Mouse (Mus musculus): ENCODE measurements at regions not wholly inside any gene's neighbourhood (a gene's known extent, or its start where the extent isn't known, plus 50 kb on each side); places are given as distances from the start of the nearest gene placed in this dataset.
A peak's percentile ranks its signal among the peaks of the same experiment; 100 is the strongest.

DNA sequence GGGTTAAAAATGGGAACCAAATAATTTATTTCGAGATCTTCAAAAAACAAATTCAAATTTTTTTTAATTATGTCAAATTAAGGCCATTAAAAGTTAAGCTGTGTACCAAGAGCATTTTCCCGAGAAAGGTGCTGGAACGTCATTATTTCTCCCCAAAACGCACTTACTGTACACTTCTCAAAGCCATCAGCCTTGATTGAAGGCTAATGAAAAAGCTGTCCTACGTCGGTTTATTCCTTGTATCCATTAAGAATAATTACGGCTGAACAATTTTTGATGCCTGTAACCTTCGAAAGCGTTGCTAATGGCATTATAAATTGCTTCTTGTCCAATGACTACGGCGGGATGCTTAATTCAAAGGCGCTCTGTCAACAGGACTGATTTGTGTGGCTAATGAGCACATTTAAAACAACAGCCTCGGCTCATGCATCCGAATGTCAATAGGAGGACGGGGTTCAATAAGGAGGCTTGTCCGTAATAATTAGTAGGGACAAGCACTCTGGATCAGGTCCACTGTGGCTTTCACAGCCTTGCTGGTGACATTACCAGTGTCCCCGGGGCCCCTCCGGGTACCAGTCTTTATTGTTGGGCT is 145.3 kb downstream of the 3100002H09Rik start:
- Histone ChIP-seq H3K9me3 (ENCODE audit: control insufficient read depth, low read length) (no peaks in the 10 kb centered on the region), H3K4me1 (ENCODE audit: control insufficient read depth, insufficient read depth, low read length) (0 out of 2 replicates have a peak, but pooled peaks cover 3% of the 10 kb centered on the region), H3K9ac (replicated peaks; ENCODE audit: low read depth, low read length) (no peak overlapping the region), H3K4me3 (ENCODE audit: low read depth, low read length) (no peak overlapping the region), H3K4me2 (ENCODE audit: low read depth, low read length) (no peak overlapping the region), H3K36me3 (ENCODE audit: control insufficient read depth, insufficient read depth, low read length) (no peaks in the 10 kb centered on the region), H3K27ac (ENCODE audit: low read depth, low read length) (no peak overlapping the region), H3K27me3 (ENCODE audit: control insufficient read depth, insufficient read depth, low read length) (peaks cover 39% of the 10 kb centered on the region)
- ATAC-seq (ENCODE audit: low read depth), result no peak
- WGBS, result 33% methylated on average over 18 of the region's 18 CpGs

DNA sequence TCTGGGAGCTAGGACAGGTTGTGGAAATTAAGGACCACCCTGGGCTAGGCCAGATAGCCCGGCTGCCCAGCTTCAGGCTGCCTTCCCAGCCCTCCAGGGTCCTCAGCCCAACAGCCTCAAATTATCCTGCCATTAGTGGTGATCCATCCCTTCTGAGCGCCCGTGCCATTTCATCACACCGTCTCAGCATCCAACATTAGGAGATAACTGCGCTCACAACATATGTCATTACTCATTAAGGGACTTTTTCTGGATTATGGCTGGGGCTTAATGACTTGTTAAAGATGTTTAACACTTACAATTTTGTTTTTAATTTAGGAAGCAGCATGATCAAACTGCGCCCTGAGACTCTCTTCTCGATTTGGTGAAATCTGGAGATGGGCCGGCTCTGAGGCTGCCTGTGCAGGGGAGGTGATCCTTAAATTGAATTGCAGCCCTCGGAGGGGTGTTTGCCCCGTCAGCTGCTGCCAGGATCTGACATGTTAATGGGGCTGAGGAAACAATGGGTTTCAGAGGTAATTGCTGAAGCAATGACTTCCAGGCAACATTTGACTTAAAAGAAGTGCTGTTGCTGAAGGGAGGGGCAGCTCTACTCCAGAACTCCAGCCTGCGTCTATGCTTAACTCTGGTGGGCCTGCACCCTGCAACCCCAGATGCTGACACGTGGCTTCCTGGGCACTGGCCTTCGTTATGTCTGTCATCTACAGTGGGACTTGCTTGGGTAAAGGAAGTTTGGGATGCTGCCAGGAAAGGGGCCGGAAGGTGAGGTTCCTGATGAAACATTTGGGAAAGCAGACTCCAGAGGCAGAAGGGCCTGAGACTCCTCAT is 154.9 kb downstream of the 3100002H09Rik start:
- H3K36me3 ChIP-seq (ENCODE audit: control insufficient read depth, insufficient read depth, low read length), result no peaks in the 10 kb centered on the region
- H3K27me3 ChIP-seq (ENCODE audit: control insufficient read depth, insufficient read depth, low read length), result peaks cover 9% of the 10 kb centered on the region
- no peak overlapping the region for H3K4me2 ChIP-seq (ENCODE audit: low read depth, low read length)
- H3K9me3 ChIP-seq (ENCODE audit: control insufficient read depth, low read length), result no peaks in the 10 kb centered on the region
- H3K4me1 ChIP-seq (ENCODE audit: control insufficient read depth, insufficient read depth, low read length), result peaks cover 14% of the 10 kb centered on the region
- 12% methylated on average over 14 of the region's 14 CpGs for WGBS
- no peak overlapping the region for H3K27ac ChIP-seq (ENCODE audit: low read depth, low read length)
- peak; percentile 82 for ATAC-seq (ENCODE audit: low read depth)
- H3K4me3 ChIP-seq (ENCODE audit: low read depth, low read length), result no peak overlapping the region
- H3K9ac ChIP-seq (replicated peaks; ENCODE audit: low read depth, low read length), result no peak overlapping the region

DNA sequence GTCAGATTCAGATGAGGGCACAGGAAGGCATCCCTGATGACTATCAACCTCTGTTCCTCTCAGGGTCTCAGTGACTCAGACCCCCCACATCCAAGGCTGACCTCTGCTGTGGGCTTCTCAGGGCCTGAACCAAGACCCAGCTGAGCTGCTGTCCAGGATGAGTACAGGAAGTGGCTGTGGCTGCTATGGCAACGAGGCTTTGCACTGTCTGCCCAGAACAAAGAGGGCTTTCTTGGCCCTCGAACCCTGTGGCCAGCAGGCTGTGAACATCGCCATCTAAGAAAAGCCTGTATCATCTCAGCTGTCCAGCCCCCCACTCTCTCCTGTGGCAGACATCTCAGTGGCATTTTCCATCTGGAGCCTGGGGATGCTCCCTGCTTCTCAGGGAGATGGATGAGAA is 159.5 kb downstream of the 3100002H09Rik start:
- ATAC-seq (ENCODE audit: low read depth), result peak; percentile 24; the same call in 1 of the 2 replicates
- H3K9me3 ChIP-seq (ENCODE audit: control insufficient read depth, low read length), result no peaks in the 10 kb centered on the region
- no peaks in the 10 kb centered on the region for H3K36me3 ChIP-seq (ENCODE audit: control insufficient read depth, insufficient read depth, low read length)
- no peak overlapping the region for H3K9ac ChIP-seq (replicated peaks; ENCODE audit: low read depth, low read length)
- no peak overlapping the region for H3K27ac ChIP-seq (ENCODE audit: low read depth, low read length)
- H3K4me1 ChIP-seq (ENCODE audit: control insufficient read depth, insufficient read depth, low read length), result peaks cover 10% of the 10 kb centered on the region
- WGBS, result 5% methylated on average over 3 of the region's 3 CpGs
- H3K4me3 ChIP-seq (ENCODE audit: low read depth, low read length), result no peak overlapping the region
- no peak overlapping the region for H3K4me2 ChIP-seq (ENCODE audit: low read depth, low read length)
- peaks cover 2% of the 10 kb centered on the region; the same call in 1 of the 2 replicates for H3K27me3 ChIP-seq (ENCODE audit: control insufficient read depth, insufficient read depth, low read length)

DNA sequence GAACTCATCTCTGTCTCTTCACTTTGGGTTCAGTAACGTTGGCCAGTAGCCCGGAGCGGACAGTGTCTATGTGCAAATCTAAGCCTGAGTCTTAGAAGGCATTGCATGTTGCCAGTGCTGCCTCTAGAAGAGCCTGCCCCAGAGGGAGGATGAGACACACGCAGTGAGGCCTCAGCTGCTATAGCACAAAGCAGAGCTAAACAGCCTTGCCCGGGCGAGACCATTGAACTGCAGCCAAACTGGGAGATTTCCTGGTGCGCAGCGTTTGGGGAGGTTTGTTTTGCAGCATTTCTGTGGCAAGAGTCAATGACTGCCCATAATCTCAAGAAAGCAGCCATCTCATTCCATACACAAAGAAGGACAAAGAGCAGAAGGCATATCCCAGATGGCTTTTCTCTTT is 164.0 kb downstream of the 3100002H09Rik start:
- H3K27me3 ChIP-seq (ENCODE audit: control insufficient read depth, insufficient read depth, low read length), result peaks cover 10% of the 10 kb centered on the region
- no peak overlapping the region for H3K9ac ChIP-seq (replicated peaks; ENCODE audit: low read depth, low read length)
- H3K27ac ChIP-seq (ENCODE audit: low read depth, low read length), result no peak overlapping the region
- H3K4me1 ChIP-seq (ENCODE audit: control insufficient read depth, insufficient read depth, low read length), result peaks cover 10% of the 10 kb centered on the region; the same call in 1 of the 2 replicates
- H3K4me2 ChIP-seq (ENCODE audit: low read depth, low read length), result no peak overlapping the region
- H3K36me3 ChIP-seq (ENCODE audit: control insufficient read depth, insufficient read depth, low read length), result no peaks in the 10 kb centered on the region
- H3K4me3 ChIP-seq (ENCODE audit: low read depth, low read length), result no peak overlapping the region
- no peaks in the 10 kb centered on the region for H3K9me3 ChIP-seq (ENCODE audit: control insufficient read depth, low read length)
- no peak for ATAC-seq (ENCODE audit: low read depth)
- WGBS, result 47% methylated on average over 8 of the region's 8 CpGs

DNA sequence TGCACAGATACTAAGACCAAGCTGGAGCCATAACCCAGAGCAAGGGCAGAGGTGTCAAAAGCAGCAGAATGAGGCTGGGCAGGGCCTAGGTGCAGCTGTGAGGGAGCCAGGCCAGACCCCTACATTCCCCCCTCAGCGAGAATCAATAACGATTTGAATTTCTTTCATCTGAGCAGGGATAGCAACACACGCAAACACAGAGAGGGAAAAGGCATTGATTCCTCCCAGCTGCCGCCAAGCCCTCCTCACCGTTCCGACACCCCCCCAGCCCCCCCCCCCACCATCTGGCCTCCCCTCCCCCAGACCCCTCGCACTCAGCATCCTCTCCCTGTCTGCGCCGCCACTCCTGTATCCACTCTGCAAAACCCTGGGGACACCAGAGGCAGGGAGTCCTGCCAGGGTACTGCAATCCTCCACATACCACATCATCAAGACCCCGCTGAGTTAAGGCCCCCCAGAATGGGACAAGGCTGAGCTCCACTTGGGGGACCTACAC is 166.9 kb downstream of the 3100002H09Rik start:
- 0 out of 2 replicates have a peak, but pooled peaks have one; percentile 46 for ATAC-seq (ENCODE audit: low read depth)
- H3K9me3 ChIP-seq (ENCODE audit: control insufficient read depth, low read length), result no peaks in the 10 kb centered on the region
- no peak overlapping the region for H3K27ac ChIP-seq (ENCODE audit: low read depth, low read length)
- WGBS, result 1% methylated on average over 7 of the region's 10 CpGs
- no peaks in the 10 kb centered on the region for H3K36me3 ChIP-seq (ENCODE audit: control insufficient read depth, insufficient read depth, low read length)
- H3K9ac ChIP-seq (replicated peaks; ENCODE audit: low read depth, low read length), result no peak overlapping the region
- H3K4me1 ChIP-seq (ENCODE audit: control insufficient read depth, insufficient read depth, low read length), result 0 out of 2 replicates have a peak, but pooled peaks cover 4% of the 10 kb centered on the region
- no peak overlapping the region for H3K4me2 ChIP-seq (ENCODE audit: low read depth, low read length)
- H3K4me3 ChIP-seq (ENCODE audit: low read depth, low read length), result no peak overlapping the region
- H3K27me3 ChIP-seq (ENCODE audit: control insufficient read depth, insufficient read depth, low read length), result peaks cover 17% of the 10 kb centered on the region

DNA sequence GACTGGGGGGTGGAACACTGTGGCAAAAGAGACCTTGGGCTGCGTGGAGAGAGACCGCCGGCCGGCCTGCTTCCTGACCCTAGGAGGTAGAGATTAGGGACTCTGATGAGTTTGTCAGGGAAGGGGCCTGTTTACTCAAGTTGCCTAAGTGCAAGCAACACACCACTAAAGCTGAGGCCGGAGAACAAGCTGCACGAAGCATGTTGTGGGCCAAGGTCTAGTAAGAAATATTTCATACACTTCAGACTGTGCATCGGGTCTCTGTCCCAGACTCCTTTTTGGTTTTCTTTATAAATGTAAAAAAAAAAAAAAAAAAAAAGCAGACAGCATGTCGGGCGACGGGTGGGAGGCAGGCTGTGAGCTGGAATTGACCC is 167.5 kb downstream of the 3100002H09Rik start:
- 0 out of 2 replicates have a peak, but pooled peaks cover 4% of the 10 kb centered on the region for H3K4me1 ChIP-seq (ENCODE audit: control insufficient read depth, insufficient read depth, low read length)
- no peak overlapping the region for H3K9ac ChIP-seq (replicated peaks; ENCODE audit: low read depth, low read length)
- H3K27me3 ChIP-seq (ENCODE audit: control insufficient read depth, insufficient read depth, low read length), result peaks cover 17% of the 10 kb centered on the region
- no peak overlapping the region for H3K27ac ChIP-seq (ENCODE audit: low read depth, low read length)
- H3K4me3 ChIP-seq (ENCODE audit: low read depth, low read length), result no peak overlapping the region
- no peak for ATAC-seq (ENCODE audit: low read depth)
- no peaks in the 10 kb centered on the region for H3K9me3 ChIP-seq (ENCODE audit: control insufficient read depth, low read length)
- 25% methylated on average over 10 of the region's 10 CpGs for WGBS
- no peaks in the 10 kb centered on the region for H3K36me3 ChIP-seq (ENCODE audit: control insufficient read depth, insufficient read depth, low read length)
- H3K4me2 ChIP-seq (ENCODE audit: low read depth, low read length), result no peak overlapping the region

DNA sequence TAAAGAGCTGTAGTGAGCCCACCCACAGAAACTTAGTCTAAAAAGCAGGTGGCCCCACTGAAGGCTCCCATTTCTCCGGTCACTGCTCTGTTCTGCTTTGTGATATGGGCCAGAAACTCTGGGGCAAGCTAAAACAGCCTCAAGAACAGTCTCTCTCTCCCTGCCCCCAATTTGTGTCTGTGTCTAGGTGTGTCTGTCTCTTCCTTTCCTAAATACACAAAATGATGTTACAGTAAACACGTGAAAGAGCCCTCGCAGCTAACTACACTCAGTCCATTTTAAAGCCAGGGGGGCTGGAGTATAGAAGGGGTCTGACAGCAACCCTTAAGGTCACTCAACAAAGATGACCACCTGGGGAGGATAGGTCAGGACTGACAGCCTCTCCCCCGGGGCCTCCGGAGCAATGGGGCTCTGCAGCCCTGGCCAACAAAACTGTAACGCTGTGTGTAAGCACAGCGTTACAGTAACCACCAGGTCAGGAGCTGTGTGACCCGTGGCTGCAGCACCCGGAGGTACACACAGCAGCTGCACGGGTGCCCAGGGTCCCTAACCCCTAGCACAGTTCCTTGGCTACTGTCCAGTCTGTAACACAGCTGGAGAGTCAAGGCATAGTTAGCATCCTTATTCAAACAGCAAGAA is 168.0 kb downstream of the 3100002H09Rik start:
- no peak overlapping the region for H3K4me3 ChIP-seq (ENCODE audit: low read depth, low read length)
- 0 out of 2 replicates have a peak, but pooled peaks cover 4% of the 10 kb centered on the region for H3K4me1 ChIP-seq (ENCODE audit: control insufficient read depth, insufficient read depth, low read length)
- ATAC-seq (ENCODE audit: low read depth), result no peak
- no peak overlapping the region for H3K9ac ChIP-seq (replicated peaks; ENCODE audit: low read depth, low read length)
- no peaks in the 10 kb centered on the region for H3K36me3 ChIP-seq (ENCODE audit: control insufficient read depth, insufficient read depth, low read length)
- H3K27me3 ChIP-seq (ENCODE audit: control insufficient read depth, insufficient read depth, low read length), result peaks cover 17% of the 10 kb centered on the region
- no peak overlapping the region for H3K4me2 ChIP-seq (ENCODE audit: low read depth, low read length)
- no peak overlapping the region for H3K27ac ChIP-seq (ENCODE audit: low read depth, low read length)
- H3K9me3 ChIP-seq (ENCODE audit: control insufficient read depth, low read length), result no peaks in the 10 kb centered on the region
- 13% methylated on average over 10 of the region's 10 CpGs for WGBS

DNA sequence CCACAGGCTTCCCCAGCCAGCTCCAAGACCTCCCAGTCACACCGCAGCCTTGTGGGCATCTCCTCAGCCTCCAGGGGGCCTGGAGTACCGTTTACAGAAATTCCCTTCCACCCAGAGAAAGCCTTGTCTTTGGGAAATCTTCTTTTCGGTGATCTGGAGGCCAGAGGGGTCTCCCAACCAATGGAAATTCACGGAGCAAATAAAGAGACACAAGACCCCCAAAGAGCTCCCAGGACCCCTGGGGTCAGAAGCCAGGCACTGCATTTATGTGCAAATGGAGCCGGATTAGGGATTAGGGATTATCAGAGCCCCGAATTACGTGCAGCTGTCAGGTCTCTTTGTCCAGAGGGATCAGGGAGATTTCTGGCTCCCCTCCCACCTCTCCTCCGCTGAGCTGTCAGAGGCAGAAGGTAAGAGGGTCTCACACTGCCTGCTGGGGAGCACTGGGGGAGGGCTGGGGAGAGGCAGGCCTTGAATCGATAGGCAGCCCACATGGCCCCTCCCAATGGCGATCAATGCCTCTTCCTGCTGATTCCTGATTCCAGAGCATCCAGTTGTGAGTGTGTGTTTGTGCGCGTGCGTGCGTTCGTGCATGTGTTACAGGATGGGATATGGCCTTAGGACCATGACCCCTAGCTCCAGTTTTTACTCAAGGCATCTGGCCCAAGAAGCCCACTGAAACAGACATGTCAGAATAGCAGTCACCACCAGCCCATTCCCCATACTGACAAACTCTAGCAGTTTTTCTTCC is 168.7 kb downstream of the 3100002H09Rik start:
- Histone ChIP-seq H3K4me1 (ENCODE audit: control insufficient read depth, insufficient read depth, low read length) (0 out of 2 replicates have a peak, but pooled peaks cover 4% of the 10 kb centered on the region), H3K36me3 (ENCODE audit: control insufficient read depth, insufficient read depth, low read length) (no peaks in the 10 kb centered on the region), H3K27me3 (ENCODE audit: control insufficient read depth, insufficient read depth, low read length) (peaks cover 17% of the 10 kb centered on the region), H3K27ac (ENCODE audit: low read depth, low read length) (no peak overlapping the region), H3K9ac (replicated peaks; ENCODE audit: low read depth, low read length) (no peak overlapping the region), H3K4me3 (ENCODE audit: low read depth, low read length) (no peak overlapping the region), H3K4me2 (ENCODE audit: low read depth, low read length) (no peak overlapping the region), H3K9me3 (ENCODE audit: control insufficient read depth, low read length) (no peaks in the 10 kb centered on the region)
- ATAC-seq (ENCODE audit: low read depth), result no peak
- WGBS, result 14% methylated on average over 15 of the region's 15 CpGs

All from neural tube, embryonic 14.5 days (tissue).